Mouse (Mus musculus): Measurements from ENCODE around the gene Gtf2i.

- TF ChIP-seq CTCF (IDR thresholded peaks at IDR 0.05; ENCODE audit: extremely low read depth, insufficient read depth, insufficient read length, insufficient replicate concordance), result no peak
- no peak for TF ChIP-seq POLR2A (IDR thresholded peaks at IDR 0.05; ENCODE audit: low read depth, low read length)
Measured at GRCm38 (mm10) chr5:134269751-134270150, 44.8 kb downstream of the Gtf2i start.
